Mouse (Mus musculus) adipocyte (in vitro differentiated cells): ENCODE measurements around the gene Rexo5.
A peak's percentile ranks its signal among the peaks of the same experiment; 100 is the strongest.

ENCODE experiments used
- DNase-seq: peaks from one replicate; pipeline ENCODE4 v3.0.0-alpha.2; 2016; ENCODE audit warnings: low spot score

Rexo5 gene

DNA sequence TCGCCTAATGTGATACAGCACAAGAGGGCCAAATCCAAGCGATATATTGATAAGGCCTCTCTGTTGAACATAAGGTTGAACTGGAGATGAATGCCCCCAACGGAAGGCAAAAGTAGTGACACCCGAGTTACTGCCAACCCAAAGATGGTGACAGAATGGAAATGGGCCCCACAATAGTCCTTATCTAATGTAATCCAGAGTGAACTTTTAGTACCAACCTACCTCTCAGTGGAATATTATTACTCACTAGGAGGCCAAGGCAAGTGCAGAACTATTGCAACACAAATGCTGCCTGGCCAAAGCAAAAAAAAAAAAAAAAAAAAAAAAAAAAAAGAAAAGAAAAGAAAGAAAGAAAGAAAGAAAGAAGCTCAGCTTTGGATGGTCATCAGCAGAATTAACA, 98.9 kb downstream of the Rexo5 start:
- peak; percentile 33 for DNase-seq

DNA sequence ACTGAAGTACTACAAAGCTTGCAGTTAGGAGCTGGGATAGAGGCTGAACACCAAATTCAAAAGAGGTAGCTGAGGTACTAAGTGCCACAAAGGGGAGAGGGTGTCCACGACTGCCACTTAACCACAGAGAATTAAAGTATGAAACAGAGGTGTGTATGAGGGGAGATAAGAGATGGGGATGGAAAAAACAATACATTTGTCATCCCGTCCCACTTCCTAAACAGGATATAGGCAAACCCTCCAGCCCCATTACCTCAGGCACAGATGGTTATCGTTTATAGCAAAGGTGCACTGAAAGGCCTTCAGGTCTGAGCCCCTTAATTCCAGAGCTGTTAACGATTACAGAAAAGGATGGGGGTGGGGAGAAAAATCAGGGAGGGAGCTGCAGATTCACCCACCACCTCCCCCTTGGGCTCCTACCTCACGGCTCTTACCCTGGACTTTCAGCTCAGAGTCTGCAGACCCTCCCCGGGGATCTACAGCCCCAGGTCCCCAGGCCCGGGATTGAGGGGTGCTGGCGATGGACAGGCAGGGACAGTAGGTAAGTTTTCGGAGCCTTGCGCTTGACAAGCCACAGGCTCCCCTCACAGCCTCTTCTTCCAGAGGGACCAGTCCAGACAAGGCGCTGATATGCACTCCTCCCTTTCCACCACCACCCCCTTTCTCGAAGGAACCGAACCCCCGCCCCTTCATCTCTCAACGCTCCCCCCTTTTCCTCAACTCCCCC, 101.2 kb downstream of the Rexo5 start:
- peak; percentile 19 for DNase-seq

DNA sequence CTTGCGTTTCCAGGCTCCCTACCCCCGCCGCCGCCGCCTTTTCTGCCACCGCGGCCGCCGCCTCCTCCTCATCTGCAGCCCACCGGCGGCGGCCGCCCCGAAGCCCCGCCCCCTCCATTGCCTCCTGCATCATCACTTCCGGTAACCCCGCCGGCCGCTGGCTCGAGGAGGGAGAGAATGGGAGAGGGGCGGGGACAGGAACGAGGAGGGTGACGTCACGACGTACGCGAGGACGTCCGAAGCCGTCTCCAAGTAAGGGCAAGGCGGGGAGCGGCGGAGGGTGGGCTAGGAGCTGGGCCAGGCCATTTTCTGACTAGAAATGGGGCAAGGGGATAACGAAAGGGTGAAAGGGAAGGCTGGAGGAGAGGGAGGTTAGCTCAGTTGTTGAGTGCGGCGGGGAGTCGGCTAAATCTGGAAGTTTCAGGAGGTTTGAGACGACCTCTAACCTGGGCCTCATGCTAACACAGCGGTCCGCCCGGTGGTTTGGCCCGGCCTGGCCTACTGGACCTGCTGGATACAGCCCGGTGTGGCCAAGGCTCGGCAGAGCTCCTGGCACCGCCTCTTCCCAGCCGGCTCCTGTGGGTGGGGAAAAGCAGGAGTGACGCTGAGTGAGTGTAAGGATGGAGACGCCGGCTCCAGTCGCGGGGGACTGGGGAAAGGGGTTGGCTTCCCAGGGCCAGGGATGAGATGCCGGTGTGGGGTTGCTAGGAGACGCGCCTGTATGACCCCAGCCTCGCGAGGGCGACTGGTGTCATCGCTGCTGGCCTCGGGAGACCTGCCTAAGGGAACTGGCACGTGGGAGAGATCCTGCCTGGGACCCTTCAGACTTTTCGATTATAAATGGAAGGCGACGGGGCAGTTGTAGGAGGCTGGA, 102.1 kb downstream of the Rexo5 start, which contains the start of the genes Lyrm1 and Dcun1d3:
TSS of gene Lyrm1 (plus strand) at position 223 of the 874 bp plus-strand sequence.
TSS of gene Dcun1d3 (minus strand) at position 660 of the 874 bp plus-strand sequence.
- peak; percentile 95 for DNase-seq

DNA sequence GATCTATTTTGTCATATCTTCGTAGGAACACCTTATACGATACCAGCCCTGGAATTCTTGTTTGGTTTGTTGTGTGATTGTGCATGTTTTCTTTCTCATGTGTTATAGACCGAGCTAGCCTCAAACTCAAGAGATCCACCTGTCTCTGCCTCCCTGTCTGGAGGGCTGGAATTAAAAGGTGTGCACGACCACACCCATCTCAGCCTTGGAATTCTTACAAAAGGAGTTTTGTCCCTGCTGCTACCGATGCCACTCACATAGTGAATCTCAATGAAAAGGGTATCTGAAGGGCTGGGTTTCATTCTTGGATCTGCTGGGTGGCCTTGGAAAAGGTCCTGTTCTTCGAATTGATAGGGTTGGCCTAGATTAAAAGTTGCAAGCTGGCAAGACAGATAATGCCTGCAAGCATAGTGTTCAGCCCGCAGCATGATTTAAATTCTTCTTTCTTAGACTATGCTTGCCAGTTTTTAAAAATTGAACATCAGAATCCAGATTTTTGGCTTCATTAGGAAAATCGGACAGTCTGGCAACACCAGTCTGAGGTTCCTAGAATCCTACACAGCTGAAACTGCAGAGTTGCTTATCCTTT, 103.8 kb downstream of the Rexo5 start:
- DNase-seq, result no peak

DNA sequence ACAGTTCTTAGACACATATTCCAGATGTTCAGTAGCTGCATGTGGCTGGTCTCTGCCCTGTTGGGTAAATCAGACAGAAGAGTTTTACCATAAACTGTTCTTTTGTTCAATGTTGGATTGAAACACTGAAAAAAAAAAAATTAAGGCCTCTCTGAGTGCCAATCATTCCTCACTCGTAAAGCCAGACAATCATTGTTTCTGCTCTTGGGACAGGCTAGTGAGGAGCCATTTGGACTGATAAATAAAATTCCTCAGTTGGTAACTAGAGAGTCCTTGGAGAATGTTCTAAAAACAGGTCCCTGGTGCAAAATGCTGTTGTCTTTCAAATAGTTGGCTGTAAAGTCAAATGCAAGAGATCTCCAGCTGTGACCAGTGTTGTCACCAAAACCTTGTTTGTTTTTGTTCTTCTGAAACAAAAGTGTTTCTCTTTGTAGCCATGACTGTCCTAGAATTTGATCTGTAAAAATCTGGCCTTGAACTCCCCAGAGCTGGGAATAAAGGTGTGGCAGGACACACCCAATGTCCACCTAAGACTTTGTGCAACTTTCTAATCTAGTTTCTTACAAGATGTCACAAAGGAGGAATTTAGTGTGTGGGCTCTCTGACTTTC, 104.5 kb downstream of the Rexo5 start:
- DNase-seq, result no peak
